Mouse (Mus musculus) frontal cortex, adult 2 months (tissue): ENCODE data around the gene Thbs3. TPM values are rescaled to one million over a fixed set of nuclear protein-coding genes. Genes with fewer than 3 reads are reported as not detected.

Source experiments
- DNase-seq, 2 experiments: peaks; one replicate each; pipeline ENCODE4 v3.0.0; 2022; ENCODE audit warnings: low spot score in 1 of 2; ENCODE audit errors: extremely low spot score in 1 of 2
- polyA plus RNA-seq: library from polyadenylated mRNA; depleted of rRNA; stranded (reverse); fragments of >200 nt; gene quantifications from 2 replicates; pipeline ENCODE4 v1.2.3, GENCODE M21; 2012; rRNA removed

Thbs3 gene
- polyA plus RNA-seq, result 51.0 and 57.4 TPM in 2 replicates

GRCm38 (mm10) chr3:89214681-89215411, at the start of gene Thbs3:
TSS of gene Thbs3 (plus strand) at chr3:89215180.
- no peak for DNase-seq

DNA sequence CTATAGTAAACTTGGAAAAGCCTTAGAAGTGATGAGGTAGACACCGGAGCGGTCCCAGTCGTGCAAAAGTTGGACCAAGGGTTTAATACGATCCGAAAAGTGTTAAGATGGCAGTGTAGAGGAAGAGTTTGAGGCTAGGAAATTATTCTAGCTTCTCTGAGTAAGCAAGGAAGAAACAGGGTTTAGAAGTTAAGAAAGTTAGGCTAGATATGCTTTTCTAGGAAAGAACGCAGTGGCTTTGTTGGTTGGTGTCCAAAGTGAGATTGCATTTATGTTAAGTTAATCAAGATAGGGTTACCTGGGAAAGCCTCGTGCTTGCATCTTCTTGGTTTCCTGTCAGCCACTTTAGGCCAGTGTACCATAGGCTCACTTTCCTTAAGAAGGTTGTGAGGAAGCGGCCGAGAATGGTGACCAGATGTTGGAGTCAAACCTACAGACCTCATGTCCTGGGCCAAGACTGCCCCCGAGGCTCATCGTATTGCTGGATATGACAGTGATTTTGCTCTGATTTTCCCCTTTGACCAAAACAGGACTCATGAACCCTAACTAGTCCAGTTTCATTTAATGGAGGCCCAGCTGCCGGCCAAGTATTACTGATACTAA, 49.6 kb upstream of the Thbs3 start:
- DNase-seq, result no peak

- DNase-seq, result no peak
Measured at GRCm38 (mm10) chr3:89166945-89167344, 48.0 kb upstream of the Thbs3 start.

GRCm38 (mm10) chr3:89174844-89175243, 40.1 kb upstream of the Thbs3 start:
- no peak for DNase-seq

GRCm38 (mm10) chr3:89175544-89175943, 39.4 kb upstream of the Thbs3 start:
- DNase-seq, result no peak

GRCm38 (mm10) chr3:89176421-89176820, 38.6 kb upstream of the Thbs3 start:
- no peak for DNase-seq

- peak; percentile 93 for DNase-seq
Measured at GRCm38 (mm10) chr3:89177242-89178106, 37.5 kb upstream of the Thbs3 start, which contains the start of gene Scamp3. TSS of gene Scamp3 (plus strand) at chr3:89177473.

DNA sequence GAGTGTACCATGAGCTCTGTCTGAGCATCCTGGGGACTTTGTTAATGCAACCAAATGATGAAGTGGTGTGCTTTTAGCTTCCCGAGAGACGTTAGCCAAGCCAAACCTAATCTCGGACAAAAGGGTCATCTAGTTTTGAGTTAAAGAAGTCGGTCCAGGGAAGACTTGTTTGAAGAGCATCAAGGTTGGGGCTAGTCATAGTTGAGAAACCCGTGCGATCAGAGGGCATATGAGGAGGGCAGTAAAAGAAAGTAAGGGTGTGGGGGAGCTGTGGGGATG, 36.9 kb upstream of the Thbs3 start:
- DNase-seq, result no peak

DNA sequence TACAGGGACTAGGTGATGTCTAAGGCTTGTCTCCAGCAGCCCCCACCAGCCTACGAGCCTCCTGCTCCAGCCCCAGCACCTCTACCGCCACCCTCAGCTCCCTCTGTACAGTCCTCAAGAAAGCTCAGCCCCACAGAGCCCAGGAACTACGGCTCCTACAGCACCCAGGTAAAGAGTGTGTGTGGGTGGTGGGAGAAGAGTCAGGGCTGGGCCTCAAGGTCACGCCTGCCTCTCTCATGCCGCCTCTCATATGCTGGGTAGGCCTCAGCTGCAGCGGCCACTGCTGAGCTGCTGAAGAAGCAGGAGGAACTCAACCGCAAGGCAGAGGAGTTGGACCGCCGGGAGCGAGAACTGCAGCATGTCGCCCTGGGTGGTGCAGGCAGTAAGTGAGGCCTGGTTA, 35.9 kb upstream of the Thbs3 start:
- DNase-seq, result no peak

DNA sequence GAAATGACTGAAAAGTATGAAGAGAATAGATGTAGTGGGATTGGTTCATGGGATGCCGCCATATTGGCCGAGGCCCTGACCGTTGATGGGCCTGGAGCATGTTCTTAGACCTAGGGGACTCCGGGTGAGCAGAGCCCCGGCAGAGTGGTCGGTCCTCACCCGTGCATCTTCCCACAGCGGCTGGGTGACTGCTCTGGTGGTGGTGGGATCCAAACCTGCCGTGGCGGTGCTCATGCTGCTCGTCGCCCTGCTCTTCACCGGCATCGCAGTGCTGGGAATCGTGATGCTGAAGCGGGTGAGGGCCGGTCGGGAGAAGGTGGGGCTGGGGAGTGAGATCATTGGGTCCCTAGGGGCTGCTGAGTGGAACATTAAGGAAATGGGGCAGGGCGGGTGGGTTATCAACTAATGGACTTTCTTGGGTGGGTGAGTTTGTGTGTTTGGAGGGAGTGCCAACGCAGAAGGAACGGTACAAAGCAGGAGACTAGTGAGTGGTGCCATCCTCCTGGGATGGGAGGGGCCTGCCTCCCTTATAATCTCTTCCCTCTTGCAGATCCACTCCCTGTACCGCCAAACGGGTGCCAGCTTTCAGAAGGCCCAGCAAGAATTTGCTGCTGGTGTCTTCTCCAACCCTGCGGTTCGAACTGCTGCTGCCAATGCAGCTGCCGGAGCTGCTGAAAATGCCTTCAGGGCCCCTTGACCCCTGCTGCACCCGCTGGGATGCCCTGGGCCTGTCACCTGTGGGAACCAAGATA, 33.1 kb upstream of the Thbs3 start:
- no peak for DNase-seq

DNA sequence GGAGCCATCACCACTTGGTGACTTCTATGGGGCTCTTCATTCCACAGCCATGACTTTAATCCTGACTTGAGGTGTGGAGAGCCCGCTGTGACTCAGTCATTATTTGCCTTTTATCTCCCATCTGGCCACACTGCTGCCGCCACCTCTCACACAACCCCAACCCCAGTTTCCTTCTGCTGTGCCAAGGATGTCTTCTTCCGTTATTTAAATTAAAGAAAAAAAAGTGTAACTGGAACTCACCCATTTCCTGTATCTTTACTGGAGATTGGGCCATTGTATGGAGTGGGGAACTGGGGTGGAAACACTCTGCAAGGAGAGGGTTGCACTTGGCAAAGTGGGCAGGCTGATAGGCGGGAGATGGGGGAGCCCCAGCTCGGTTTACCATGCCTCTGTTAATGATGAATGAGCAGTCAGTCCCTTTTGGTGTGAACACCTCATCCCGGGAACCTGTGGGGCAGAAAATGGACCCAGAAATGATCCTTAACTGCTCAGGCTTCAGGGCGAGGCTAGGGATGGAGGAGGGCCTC, 32.4 kb upstream of the Thbs3 start:
- no peak for DNase-seq

DNA sequence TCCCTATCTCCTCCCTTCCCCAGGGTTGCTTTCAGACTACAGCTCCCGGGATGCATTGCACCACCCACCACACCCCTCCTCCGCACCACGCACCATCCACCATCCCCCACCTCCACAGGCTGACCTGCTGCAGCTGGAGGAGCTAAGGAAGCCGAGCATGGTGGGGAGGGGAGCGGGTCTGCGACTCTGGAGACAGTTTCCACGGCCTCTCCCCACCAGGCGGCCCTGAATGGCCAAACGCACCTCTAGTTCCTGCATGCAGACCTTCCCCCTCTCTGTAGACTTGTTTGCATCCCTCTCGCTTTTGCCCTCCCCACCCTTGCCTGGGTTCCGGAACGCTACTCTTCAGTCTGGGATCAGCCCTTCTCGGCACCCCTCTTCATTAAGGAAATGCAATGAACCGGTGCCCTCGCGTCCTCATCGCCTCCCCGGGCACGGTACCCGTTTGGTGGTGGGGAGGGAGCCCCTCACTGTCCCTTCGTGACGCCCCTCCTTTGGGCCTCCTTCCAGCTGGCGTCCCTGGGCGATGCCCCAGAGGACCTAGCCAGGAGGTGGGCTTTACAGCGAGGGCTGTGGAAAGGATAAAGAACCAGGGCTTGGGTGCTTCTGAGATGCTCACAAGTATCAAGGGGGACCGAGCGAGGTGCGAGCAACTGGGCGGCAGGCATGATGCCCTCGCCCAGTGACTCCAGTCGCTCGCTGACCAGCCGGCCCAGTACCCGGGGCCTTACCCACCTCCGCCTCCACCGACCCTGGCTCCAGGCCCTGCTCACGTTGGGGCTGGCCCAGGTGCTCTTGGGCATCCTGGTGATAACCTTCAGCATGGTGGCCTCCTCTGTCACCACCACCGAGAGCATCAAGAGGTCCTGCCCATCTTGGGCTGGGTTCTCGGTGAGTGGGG, 31.7 kb upstream of the Thbs3 start, which contains the start of gene Fam189b:
Gene Fam189b, plus strand, starts transcription at position 86 of the 901 bp plus-strand sequence.
- peak; percentile 87 to 95 for DNase-seq

DNA sequence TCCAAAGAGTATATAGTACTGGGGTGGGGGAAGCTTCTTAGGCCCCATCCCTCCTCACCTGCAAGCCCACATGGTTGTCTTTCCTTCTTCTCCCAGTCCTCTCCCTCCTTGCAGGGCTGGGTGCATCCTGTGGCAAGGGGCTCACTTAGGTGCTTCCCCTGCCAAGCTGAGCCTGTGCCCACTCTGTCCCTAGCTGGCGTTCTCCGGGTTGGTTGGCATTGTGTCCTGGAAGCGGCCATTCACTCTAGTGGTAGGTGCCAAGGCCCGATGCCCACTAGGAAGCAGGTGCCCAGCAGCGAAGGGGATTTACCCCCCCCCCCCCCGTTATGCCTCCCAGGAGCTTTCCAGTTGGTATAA, 31.0 kb upstream of the Thbs3 start:
- DNase-seq, result no peak

DNA sequence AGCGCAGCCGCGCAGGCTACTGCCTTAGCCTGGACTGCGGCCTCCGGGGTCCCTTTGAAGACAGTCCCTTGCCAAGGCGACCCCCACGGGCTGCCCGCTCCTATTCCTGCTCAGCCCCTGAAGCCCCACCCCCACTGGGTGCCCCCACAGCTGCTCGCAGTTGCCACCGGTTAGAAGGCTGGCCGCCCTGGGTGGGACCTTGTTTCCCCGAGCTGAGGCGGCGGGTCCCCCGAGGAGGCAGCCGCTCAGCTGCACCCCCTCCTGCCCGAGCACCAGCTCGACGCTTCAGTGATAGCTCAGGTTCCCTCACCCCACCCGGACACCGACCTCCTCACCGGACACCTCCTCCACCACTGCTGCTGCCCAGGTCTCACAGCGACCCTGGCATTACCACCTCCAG, 27.8 kb upstream of the Thbs3 start:
- DNase-seq, result no peak

DNA sequence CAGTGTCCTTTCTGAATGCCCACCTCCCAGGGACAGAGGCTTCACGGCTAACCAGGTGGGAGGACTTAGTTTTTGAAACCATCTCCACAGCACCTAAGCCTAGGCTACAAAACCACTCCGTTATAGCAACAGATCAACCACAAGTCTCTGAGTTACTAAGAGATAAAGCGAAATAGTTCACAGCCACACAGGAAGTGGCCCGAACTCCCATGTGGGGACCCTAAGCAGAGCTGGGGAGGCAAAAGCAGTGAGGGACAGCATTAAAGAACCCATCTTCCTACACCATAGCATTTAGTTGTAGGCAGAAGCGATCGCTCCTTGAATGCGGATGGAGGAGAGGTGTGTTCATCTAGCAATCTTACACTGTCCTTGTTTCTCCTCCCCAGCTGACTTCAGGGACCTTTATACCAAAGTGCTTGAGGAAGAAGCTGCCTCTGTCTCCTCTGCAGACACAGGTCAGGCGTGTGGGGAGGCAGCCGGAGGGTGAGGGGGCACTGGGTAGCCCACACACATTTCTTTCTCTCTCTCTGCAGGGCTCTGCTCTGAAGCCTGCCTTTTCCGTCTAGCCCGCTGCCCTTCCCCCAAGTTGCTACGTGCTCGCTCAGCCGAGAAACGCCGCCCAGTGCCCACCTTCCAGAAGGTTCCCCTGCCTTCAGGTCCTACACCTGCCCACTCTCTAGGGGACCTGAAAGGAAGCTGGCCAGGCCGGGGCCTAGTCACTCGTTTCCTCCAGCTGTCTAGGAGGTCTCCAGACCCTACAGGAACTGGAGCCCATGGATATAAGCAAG, 27.1 kb upstream of the Thbs3 start:
- DNase-seq, result no peak

DNA sequence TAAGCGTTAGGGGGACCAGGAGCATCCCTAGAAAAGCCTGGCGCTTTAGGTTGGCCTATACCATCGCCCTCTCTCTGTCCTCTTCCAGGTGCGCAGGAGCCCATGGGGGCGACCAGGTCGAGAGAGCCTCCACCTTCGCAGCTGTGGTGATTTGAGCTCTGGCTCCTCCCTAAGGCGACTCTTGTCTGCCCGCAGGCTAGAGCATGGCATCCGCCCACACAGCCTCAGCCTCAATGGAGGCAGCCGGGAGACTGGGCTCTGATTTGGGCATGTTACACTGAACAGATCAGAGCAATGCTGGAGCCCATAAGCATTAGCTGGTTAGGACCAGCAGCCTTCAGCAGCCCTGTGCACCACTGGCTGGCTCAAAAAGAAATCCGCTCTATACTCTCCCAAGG, 26.5 kb upstream of the Thbs3 start:
- no peak for DNase-seq

DNA sequence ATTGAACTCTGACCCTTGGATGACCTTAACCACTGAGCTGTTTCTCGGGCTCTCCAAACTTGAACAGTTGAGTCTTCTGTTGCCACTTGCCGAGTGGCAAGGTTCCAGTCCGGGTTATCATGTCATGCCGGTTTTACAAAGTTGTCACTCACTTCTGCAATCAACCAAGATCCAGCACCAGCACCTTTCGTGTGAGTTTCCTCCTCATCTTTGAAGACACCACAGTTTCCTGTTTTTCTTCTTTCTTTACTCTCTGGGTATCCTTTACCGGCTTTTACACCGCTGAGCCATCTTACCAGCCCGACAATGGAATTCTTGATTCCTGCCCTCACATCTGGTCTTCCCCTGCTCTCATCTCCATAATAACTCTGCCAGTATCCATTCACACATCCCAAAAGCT, 24.5 kb upstream of the Thbs3 start:
- no peak for DNase-seq

DNA sequence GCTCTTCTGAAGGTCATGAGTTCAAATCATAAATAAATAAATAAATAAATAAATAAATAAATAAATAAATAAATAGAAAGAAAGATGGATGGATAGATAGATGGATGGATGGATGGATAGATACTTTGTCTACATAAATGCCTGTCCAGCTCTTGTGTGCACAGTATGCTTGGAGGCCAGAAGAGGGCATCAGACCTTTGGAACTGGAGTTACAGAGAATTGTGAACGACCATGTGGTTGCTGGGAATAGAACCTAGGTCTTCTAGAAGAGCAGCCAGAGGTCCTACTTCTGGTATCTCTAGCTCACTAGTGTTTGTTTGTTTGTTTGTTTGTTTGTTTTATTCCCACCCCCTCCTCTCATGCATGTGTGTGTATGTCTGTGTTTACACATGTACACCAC, 21.6 kb upstream of the Thbs3 start:
- DNase-seq, result no peak

DNA sequence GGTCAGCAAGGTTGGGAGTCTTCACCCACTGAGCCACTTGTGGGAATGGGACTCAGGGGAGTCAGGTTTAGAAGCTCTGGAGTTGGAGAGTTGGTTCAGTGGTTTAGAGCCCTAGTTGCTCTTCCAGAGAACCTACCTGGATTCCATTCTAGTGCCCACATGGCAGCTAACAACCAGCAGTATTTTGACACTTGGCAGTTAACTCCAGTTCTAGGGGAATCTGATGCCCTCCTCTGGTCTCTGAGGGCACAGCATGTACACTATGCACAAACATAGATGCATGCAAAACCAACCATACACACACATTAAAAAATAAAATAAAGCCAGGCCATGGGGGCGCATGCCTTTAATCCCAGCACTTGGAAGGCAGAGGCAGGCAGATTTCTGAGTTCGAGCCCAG, 21.1 kb upstream of the Thbs3 start:
- no peak for DNase-seq
